Mouse (Mus musculus) c-Kit-negative CD71-positive TER-119-positive erythroid progenitor cells, embryonic 14.5 days (primary cell): ENCODE data around the gene Ghdc.
A peak's percentile ranks its signal among the peaks of the same experiment; 100 is the strongest.

Source experiments
- DNase-seq: peaks from one replicate; pipeline ENCODE4 v3.0.0-alpha.2; 2013; ENCODE audit warnings: low read depth, low spot score

Gene Ghdc

DNA sequence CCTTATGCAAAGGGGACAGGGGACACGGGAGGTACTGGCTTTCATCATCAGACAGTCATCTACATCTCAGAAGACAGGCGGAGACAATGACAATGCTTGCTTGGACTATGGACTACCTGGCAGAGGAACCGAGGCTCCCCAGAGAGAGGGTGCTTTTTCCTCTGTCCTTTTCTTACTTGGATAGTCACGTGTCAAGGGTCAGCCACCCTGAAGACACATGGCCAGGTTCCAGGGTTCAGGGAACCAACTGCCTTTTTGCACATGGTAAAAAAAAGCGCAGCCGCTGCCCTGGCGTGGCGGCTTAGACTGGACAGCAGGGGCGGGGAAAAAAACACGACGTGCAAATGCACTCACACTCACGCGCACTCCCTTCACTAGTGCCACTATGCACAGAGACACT lies 11.8 kb upstream of the Ghdc start:
- no peak for DNase-seq

DNA sequence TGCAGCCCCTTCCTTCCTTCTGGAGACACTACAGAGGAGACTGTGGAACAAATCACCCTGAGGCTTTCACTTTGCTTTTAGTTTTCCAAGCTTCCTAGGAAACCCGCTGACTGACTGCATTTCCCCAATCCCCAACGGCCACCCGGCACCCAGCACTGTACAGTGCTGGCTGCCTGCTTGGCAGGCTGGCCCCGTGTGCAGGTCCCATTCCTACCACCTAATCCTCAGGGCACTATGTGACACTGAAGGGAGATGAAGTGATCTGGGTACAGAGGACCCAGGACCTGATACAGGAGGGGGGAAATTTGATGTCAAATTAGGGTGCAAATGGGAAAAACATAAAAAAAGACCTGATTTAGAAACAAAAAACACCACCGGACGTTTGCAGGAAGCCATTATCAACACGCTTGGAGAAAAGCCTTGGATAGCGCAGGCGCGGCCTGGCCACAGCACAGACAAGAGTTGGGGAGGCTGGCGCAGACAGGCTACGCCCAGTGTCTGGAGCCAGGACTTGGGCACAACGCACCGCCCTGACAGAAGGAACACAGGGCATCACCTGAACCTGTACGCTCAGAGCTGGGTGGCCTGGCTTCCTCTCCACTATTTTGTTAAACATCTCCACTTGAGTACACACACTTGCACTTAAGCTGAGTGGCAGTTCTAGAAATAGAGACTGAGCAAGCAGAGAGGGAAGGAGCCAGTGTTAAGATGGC lies 11.2 kb upstream of the Ghdc start:
- no peak for DNase-seq

DNA sequence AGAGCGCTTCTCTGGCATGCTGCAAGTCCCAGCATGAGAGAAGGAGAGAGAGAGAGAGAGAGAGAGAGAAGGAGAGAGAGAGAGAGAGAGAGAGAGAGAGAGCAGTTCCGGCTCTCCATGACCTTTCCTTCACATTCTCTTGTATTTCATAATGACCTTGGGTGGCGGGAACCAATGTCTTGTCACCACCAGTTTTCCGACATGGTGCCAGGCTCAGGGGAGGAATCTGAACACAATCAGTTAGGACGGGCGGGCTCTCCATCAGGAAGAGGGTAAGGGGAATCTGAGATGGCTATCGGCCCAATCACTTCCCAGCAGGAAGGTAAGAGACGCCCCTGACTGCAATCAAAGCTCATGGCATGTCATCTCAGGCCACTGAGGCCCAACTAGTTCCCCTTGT lies 9.5 kb upstream of the Ghdc start:
- no peak for DNase-seq

DNA sequence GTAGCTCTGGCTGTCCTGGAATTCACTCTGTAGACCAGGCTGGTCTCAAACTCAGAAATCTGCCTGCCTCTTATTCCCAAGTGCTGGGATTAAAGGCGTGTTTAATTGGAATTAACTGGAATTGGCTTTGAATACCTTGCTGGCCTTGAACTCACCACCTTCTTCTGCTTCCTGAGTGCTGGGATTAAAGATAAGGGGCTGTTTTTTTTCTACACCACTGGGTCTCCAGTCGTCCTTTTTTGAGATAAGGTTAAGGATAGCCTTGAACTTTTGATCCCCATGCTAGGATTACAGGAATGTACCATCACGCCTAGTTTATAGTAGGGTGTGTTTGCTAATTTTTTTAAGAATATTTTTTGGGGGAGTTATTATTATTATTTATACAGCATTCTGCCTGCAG lies 7.3 kb upstream of the Ghdc start:
- DNase-seq: no peak

- no peak for DNase-seq
Observed at GRCm38 (mm10) chr11:100775921-100776320, 5.2 kb upstream of the Ghdc start.

DNA sequence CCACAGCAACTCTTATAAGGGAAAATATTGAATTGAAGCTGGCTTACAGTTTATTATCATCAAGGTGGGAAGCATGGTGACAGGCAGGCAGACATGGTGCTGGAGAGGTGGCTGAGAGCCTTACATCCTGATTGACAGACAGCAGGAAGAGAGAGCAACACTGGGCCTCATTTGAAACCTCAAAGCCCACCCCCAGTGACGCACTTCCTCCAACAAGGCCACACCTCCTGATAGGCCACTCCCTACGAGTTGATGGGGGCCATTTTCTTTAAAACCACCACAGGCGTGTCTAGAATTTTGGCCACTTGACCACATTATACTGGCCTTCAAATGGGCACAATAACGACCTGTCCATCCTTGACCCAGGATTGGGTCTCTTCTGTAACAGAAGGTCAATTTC lies 3.5 kb upstream of the Ghdc start:
- DNase-seq: no peak

DNA sequence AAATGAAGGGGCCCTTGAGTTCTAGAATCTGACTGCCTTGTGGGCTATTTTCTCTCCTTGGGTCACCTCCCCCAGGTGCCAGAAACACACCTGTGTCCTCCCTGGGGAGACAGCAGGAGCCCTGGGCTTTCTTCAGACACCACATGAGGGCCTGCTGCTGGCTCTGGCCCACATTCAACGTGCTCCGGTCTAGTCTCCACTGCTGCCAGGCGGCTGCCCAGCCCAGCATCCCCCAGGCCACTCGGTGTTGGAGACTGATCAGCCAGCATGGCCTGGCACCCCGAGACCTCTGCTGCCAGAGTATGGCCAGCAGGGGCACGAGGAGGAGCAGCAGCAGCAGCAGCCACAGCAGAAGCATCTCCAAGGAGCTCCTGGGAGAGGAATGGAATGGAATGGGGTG lies 777 bp downstream of the Ghdc start:
- DNase-seq: no peak

DNA sequence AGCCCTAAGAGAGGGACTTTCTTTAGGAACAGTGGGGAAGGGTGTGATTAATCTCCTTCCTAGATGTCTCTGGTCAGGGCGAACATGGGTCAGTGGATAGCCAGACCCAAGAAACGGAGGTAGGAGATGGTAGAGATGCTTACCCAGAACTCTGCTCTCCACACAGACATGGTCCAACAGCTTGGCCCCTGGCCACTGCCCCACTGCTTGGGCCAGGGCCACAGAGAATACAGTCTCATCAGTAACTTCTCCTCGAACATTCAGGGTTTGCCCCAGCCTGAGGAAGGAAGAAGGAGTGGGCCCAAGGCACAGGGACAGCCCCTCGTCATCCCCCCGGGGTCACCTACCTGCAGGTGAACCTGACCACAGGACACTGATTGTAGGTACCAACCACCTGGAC lies 2.9 kb downstream of the Ghdc start:
- DNase-seq: no peak

DNA sequence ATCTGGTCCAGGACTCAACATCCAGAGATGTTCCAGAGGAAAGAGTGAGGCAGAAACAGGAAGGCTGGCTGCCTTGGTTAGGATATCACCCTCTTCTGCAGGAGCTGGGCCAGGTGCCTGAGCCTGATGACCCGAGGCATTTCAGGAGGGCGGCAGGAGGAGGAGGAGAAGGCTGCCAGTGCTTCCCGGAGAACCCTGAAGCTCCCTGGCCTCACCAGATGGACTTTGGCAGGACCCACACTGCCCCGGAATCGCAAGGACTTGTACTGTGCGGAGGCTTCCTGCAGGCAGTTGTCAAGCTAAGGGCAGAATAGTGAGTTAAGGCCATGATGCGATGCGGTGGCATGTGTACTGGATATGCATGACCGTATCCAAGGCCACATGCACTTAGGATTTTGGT lies 4.0 kb downstream of the Ghdc start:
- DNase-seq: no peak

DNA sequence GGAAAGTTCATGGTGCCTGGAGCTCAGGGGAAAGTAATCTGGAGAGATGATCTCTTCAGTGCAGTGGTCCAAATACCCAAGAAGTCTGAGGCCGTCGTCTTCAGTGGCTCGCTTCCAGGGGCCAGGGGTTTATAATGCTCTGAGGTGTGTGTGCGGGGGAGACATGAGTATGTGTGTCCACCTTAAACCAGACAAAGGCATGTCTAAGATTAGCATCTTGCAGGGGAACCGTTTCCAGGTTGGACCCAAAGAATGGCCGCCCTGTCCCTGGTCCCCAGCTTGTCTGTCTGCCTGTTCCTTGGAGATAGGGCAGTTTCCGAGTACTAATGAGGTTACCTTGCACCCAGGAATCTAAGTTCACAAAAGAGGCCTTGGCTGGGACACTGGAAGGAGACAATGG lies 7.9 kb downstream of the Ghdc start, which contains the start of gene Hcrt:
Gene Hcrt (minus strand): TSS at position 101 of the 400 bp plus-strand sequence.
- no peak for DNase-seq

- peak; percentile 40 for DNase-seq
Observed at GRCm38 (mm10) chr11:100761547-100762045, 9.2 kb downstream of the Ghdc start.

GRCm38 (mm10) chr11:100759611-100760233 lies 11.0 kb downstream of the Ghdc start, which contains the start of gene Kcnh4:
Gene Kcnh4 (minus strand): TSS chr11:100759942.
- peak; percentile 49 for DNase-seq

GRCm38 (mm10) chr11:100758707-100759610 lies 11.8 kb downstream of the Ghdc start:
- no peak for DNase-seq

GRCm38 (mm10) chr11:100757566-100757965 lies 13.2 kb downstream of the Ghdc start:
- DNase-seq: no peak

DNA sequence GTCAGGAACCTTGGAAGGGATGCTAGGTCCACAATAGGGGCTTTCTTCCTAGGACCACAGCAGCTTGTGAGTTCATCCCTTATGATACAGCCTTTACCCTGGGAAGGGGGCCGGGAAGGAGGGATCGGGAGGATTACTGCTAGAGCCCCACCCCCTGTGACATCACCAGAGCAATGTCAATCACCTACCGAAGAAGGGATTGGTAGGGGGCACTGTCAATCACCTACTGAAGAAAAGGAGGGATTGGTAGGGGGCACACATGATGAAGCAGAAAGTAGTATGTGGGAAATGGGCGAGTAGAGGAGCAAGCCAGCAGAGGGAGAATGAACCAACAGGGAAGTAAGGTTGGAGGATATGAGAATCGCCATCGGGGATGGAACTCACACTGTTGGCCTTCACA lies 14.3 kb downstream of the Ghdc start:
- DNase-seq: no peak

DNA sequence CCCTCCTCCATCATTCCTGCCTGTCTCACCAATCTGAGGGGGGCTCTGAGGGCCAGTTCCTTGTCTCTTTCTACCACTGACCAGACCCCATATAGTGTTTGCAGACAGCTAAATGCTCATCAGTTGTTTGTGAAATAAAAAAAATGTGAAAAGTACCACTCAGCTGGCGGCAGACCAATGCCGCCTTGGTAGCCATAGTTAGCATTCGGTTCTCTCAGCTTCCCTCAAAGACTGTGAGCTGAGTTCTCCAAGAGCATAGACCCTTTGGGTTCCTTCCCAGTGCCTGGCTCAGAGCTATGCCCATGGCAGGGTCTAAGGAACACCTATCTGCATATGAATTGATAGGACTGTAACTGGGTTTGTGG lies 16.1 kb downstream of the Ghdc start:
- DNase-seq: no peak

GRCm38 (mm10) chr11:100754021-100754692 lies 16.6 kb downstream of the Ghdc start:
- no peak for DNase-seq

DNA sequence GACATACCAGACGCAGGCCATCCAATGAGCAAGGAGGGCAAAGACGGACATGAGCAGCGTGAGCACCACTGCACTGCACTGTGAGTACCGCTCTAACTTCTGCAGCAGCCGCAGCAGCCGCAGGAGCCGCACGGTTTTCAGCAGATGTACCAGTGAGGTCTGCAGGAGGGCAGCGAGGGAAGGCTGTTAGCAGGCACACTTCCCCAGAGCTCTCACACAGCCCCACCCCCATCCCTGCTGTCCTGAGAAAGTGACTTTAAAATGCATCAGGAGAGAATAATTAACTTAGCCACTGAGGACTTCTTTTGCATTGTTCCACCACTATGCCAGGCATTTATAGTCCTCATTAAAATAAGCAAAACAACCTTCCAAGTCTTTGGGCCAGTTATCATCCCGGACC lies 18.5 kb downstream of the Ghdc start:
- no peak for DNase-seq

DNA sequence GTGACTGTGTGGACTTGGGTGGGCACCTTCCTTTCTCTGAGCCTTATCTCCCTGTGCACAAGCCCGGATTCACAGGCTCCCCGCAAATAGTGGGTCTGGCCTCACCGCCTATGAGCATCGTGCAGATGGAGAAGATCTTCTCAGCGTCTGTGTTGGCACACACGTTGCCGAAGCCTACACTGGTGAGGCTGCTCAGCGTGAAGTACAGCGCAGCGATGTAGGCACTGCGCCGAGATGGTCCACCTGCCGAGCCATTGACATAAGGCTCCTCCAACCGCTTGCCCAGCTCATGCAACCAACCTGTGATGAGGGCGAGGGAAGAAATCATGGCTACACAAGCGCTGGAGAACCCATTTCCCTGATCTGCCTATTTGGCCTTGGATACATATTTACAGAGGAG lies 20.6 kb downstream of the Ghdc start:
- no peak for DNase-seq

GRCm38 (mm10) chr11:100749469-100749868 lies 21.3 kb downstream of the Ghdc start:
- DNase-seq: no peak

DNA sequence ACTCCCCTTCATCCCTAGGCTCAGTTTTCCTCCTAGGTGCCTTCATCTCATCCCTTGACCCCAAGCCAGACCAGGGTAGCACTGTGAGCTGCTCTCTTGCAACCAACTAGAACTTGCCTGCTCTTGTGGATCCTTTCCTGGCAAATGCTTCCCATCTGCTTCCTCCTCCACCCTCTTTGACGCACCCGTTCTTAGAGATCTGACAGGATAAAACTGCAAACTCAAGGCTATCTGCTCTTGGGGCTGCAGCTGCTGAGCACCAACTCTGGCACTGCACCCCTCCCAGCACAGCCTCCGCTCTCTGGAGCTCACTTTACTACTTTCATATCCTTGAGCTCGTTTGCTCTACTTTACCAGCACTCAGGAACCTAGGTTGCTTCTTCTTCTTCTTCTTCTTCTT lies 22.1 kb downstream of the Ghdc start:
- DNase-seq: no peak

- DNase-seq: no peak
Observed at GRCm38 (mm10) chr11:100747114-100747513, 23.6 kb downstream of the Ghdc start.
